Mouse (Mus musculus) brain, adult 10 weeks (tissue): ENCODE measurements around the gene Lamtor2. TPM values are rescaled to one million over a fixed set of nuclear protein-coding genes. Genes with fewer than 3 reads are reported as not detected.

ENCODE experiments used
- polyA plus RNA-seq: library from polyadenylated mRNA; stranded (reverse); fragments of 350-450 nt; fragmentation: Illumina TruSeq; extraction: RNeasy Lipid Tissue Mini Kit (QIAGEN cat#74804); gene quantifications from one replicate; pipeline ENCODE4 v1.2.3, GENCODE M21; 2015; ENCODE audit warnings: low read depth, low replicate concordance

The Lamtor2 gene
- 129 TPM for polyA plus RNA-seq

DNA sequence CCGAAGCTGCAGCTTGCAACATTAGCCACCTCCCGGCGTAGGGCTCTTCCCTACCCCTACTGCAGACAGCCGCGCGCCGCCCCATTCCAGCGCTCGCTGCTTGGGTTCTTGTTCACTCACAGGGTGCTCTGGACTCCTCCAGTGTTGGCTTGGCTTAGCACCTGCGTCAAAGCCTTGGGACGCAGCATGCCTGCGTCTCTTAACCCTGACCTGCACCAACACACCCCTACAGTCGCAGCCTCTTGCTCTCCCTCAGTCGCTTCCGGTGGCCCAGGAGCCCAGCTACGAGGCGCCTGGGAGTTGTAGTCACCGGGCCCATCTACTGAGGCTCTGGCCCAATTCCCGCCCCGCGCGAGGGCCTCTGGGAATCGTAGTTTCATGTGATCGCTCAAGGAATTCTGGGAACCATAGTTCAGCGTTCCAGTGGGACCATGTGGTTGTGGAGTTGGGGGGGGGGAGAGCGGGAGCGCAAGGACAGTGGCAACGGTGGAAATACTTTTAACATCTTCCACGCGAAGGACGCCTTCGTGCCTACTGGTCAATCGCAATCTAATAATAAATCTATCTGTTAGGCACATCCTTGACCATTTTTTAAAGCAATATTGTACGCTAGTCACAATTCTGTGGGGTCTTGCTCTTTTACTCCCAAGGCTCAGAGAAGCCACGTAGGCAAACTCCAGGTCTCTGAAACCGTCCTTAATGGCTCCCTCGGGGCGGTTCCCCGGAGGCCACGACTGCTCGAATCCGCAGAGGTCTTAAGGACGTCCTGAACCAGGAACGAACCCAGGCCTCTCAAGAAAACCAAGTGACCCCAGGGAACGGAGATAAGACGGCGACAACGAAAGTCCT is at the start of gene Lamtor2:
TSS of gene Lamtor2 (minus strand) at position 399 of the 849 bp plus-strand sequence.

DNA sequence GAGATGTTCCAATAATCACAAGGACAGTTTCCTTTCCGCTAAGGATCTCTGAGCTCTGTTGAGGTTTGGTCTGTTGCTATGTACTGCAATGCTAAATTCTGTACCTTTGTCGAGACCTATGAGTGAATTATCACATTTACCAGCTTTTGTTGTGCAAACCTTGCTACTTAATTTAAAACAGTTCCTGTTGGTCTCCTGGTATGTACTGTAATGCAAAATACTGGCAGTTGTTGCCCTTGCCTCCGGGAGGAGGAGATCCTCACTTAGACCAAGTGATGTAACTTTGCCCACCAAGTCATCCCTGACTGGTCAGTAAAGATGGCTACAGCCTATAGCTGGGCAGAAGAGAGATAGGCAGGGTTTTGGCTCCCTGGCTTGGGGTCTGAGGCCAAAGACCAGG is 22.7 kb upstream of the Lamtor2 start, which contains the start of gene Ssr2:
TSS of gene Ssr2 (plus strand) at position 337 of the 400 bp plus-strand sequence.

DNA sequence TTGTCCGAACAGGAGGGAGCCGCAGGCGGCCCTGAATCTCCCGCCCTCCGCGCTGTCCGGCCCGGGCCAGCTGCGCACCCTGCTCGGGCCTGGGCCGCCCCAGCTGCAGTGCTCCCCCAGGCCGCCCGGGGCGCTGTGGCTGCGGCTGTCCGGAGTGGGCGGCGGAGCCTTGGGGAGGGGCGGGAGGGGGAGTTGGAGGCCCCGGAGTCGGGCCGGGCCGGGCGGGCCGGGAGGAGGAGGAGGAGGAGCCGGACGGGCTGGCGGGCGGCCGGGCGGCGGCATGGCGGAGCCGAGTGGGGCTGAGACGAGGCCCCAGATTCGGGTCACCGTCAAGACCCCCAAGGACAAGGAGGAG is 628 bp upstream of the Lamtor2 start, which contains the start of gene Ubqln4:
TSS of gene Ubqln4 (plus strand) at position 234 of the 355 bp plus-strand sequence.

DNA sequence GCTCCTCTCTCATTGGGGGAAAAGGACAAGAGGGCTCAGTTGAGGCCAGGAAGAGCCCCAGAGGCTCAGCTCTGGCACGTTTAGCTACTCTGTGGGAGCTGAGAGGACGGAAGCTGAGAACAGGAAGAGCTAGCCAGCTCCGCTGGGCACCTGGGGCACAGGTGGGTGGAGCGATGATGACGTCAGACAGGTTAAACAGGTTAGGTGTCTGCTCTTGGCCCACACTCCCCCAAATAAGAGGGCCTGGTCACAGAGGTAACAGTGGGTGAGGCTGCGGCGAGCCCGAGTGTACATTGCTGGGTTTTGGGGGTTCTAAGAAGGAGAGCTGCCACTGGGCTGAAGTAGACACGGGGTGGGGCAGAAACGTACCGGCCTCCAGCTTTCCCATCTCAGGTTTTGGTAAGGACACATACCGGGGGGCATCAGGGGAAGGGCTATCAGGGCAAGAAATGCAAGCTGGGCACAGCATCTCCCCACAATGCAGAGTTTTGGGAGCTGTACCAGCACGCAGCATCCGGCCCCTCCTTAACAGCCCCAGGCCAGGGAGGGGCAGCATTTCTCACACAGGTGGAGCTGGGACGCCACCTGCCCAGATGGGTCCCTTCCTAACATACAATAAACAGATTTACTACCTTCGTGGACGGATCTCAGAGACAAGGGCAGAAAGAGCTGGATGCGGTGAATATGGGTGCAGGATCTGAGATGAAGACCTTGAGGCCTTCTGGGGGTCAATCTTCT is 4.5 kb downstream of the Lamtor2 start, which contains the start of gene Rab25:
TSS of gene Rab25 (minus strand) at position 121 of the 738 bp plus-strand sequence.

DNA sequence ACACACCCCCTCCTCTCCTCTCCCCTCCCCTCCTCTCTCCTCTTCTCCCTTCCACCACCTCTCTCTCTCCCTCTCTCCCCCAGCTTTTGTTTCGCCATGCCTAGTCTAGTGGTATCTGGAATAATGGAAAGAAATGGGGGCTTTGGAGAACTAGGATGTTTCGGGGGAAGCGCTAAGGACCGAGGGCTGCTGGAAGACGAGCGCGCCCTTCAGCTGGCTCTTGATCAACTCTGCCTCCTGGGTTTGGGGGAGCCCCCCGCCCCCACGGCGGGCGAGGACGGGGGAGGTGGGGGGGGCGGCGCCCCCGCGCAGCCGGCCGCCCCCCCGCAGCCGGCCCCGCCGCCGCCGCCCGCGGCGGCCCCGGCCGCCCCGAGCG is 20.6 kb downstream of the Lamtor2 start, which contains the start of gene Mex3a:
TSS of gene Mex3a (plus strand) at position 97 of the 376 bp plus-strand sequence.

DNA sequence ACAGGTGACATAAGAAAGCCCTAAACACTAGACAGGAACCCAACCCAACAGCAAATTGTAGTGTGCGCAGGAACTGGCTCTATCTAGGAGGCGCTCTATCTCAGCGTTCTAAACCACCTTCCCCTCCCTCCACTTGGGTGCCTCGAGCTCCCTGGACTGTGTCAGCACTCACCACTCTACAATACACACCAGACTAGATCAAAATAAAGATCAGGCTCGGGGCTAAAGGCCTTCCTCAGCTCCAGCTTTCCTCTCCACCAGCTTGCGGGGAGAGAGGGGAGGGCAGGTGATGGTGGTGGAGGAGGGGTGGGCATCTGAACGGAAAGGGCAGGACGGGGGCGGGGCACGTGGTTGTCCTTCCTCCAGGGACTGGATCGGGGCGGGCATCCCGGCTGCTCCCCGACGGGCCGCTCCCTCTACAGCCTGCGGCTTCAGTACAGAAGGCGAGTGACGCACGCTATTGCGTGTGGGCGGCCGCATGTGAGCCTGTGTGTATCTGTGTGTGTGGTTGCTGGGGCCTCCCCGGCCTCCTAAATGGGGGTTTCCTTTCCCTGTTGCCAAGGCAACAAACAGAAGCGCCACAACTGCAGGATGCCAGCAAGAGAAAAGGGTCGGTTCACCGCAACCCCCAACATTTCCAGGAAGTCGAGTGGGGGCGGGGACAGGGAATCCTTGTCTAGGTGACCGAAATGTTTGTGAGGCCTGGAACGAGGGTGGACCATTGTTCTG is 43.0 kb downstream of the Lamtor2 start, which contains the start of gene Lmna:
TSS of gene Lmna (minus strand) at position 265 of the 729 bp plus-strand sequence.

Other genes with a start within 250 kb of the Lamtor2 start
- gene Glmp, start 228.1 kb downstream of the Lamtor2 start, polyA plus RNA-seq, result 103 TPM
- gene Tmem79, start 216.9 kb downstream of the Lamtor2 start, polyA plus RNA-seq, result 0.67 TPM
- 60.0 TPM for gene Smg5, start 216.8 kb downstream of the Lamtor2 start, polyA plus RNA-seq
- gene Paqr6, start 188.5 kb downstream of the Lamtor2 start, polyA plus RNA-seq, result 14.8 TPM
- gene Bglap3, start 180.3 kb downstream of the Lamtor2 start, polyA plus RNA-seq, result 0.67 TPM
- gene Bglap2, start 174.4 kb downstream of the Lamtor2 start, polyA plus RNA-seq, result not detected
- not detected for gene Bglap, start 168.6 kb downstream of the Lamtor2 start, polyA plus RNA-seq
- 10.5 TPM for gene Pmf1, start 142.7 kb downstream of the Lamtor2 start, polyA plus RNA-seq
- gene Slc25a44, start 127.9 kb downstream of the Lamtor2 start, polyA plus RNA-seq, result 56.1 TPM
- 41.2 TPM for gene Sema4a, start 91.9 kb downstream of the Lamtor2 start, polyA plus RNA-seq
- gene Lmna, start 43.1 kb downstream of the Lamtor2 start, polyA plus RNA-seq, result 42.8 TPM
- gene Mex3a, start 20.7 kb downstream of the Lamtor2 start, polyA plus RNA-seq, result 1.5 TPM
- not detected for gene Rab25, start 4.8 kb downstream of the Lamtor2 start, polyA plus RNA-seq
- gene Ubqln4, start 684 bp upstream of the Lamtor2 start, polyA plus RNA-seq, result 104 TPM
- gene Ssr2, start 22.8 kb upstream of the Lamtor2 start, polyA plus RNA-seq, result 126 TPM
- gene Arhgef2, start 52.9 kb upstream of the Lamtor2 start, polyA plus RNA-seq, result 156 TPM
- not detected for gene Rxfp4, start 100.1 kb upstream of the Lamtor2 start, polyA plus RNA-seq
- gene Khdc4, start 132.7 kb upstream of the Lamtor2 start, polyA plus RNA-seq, result 46.0 TPM
- gene Rit1, start 163.8 kb upstream of the Lamtor2 start, polyA plus RNA-seq, result 64.1 TPM
- 414 TPM for gene Syt11, start 222.1 kb upstream of the Lamtor2 start, polyA plus RNA-seq